Mouse (Mus musculus): ENCODE data around the gene Zfp36l2. TPM values are rescaled to one million over a fixed set of nuclear protein-coding genes. Genes with fewer than 3 reads are reported as not detected.

Gene Zfp36l2
- polyA plus RNA-seq, 1 experiment from 2014 or later: 9.6 TPM

DNA sequence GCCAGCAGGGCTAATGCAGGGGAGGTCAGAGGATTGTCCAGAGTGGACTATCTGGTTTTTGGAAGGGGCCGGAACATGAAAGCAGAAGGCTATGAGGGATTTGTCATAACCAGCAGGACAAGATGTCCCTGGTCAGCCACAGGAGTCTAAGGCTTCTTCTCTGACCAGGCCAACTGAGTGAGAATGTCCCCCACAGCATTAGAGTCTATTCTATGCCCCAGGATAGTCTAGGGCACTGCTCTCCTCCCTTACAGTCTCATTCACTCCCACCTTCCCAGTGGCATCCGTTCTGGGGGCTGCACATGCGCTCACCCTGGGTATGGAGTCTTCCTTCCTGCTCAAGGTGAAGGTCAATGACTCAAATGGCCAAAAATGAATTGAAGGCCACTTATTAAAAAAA is 19.9 kb upstream of the Zfp36l2 start:
- Histone ChIP-seq H3K9ac (ENCODE audit: low read length) (no peak overlapping the region), H3K4me2 (ENCODE audit: low read length) (no peak overlapping the region), H3K4me3 (ENCODE audit: control insufficient read depth in 1 of 2, insufficient read depth in 1 of 2, low read depth in 1 of 2, low read length in 2 of 2) (no peak overlapping the region), H3K9me3 (ENCODE audit: control insufficient read depth, low read length) (no peaks in the 10 kb centered on the region), H3K36me3 (ENCODE audit: control insufficient read depth, insufficient read depth, low read length) (0 out of 2 replicates have a peak, but pooled peaks cover 5% of the 10 kb centered on the region), H3K27me3 (ENCODE audit: control insufficient read depth, insufficient read depth, low read length) (no peaks in the 10 kb centered on the region), H3K27ac (replicated peaks in 1 of 2; ENCODE audit: control insufficient read depth in 1 of 2, insufficient read depth in 1 of 2, low read depth in 2 of 2, low read length in 2 of 2) (no peak overlapping the region), H3K4me1 (ENCODE audit: control insufficient read depth in 2 of 2, insufficient read depth in 2 of 2, low read length in 2 of 2) (peaks cover 9 to 12% of the 10 kb centered on the region in 2 experiments)
- no peak for ATAC-seq (ENCODE audit: insufficient number of reproducible peaks, insufficient read depth, low FRiP score, low read depth)
- WGBS: 94% methylated on average over 3 of the region's 3 CpGs

DNA sequence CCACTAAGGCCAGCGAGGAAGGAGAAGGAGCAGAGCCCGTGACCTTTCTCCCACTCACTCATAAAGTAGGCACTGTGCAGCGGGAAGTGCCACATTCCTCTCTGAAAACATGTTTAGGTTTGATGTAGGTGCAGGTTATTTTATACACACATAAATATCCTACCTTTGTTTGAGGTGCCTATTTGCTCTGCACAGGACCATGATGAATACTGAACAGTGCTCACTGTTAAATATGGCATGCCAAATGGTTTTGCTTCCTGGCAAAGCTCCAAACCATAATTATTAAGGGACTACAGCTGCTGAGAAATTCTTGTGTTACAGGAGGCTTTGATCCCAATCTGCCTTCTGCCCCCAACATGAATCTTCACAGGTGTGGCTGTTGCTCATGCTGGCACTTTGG is 18.5 kb upstream of the Zfp36l2 start:
- 89% methylated on average over 3 of the region's 3 CpGs for WGBS
- H3K4me3 ChIP-seq (ENCODE audit: control insufficient read depth in 1 of 2, insufficient read depth in 1 of 2, low read depth in 1 of 2, low read length in 2 of 2): no peak overlapping the region
- no peak for ATAC-seq (ENCODE audit: insufficient number of reproducible peaks, insufficient read depth, low FRiP score, low read depth)

DNA sequence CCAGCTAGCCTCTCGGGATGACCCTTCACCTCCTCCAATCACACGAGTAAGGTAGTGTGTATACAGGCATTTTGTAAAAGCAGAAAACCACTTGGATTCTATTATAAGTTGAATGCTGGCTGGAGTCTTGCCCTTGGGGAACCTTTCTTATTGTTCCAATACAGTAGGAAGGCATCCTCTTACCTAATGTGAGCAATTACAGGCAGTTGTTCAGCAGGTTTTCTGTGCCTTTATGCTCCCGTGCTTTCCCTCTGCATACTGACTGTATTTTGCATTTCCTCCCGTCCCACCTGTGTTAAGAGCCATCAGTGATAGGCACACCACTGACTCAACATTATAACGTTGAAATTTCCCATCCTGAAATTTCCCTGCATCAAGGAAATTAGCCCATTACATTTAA is 17.2 kb upstream of the Zfp36l2 start:
- Histone ChIP-seq H3K36me3 (ENCODE audit: control insufficient read depth, insufficient read depth, low read length) (0 out of 2 replicates have a peak, but pooled peaks cover 3% of the 10 kb centered on the region), H3K4me3 (ENCODE audit: control insufficient read depth in 1 of 2, insufficient read depth in 1 of 2, low read depth in 1 of 2, low read length in 2 of 2) (no peak overlapping the region), H3K9ac (ENCODE audit: low read length) (no peak overlapping the region), H3K4me1 (ENCODE audit: control insufficient read depth in 2 of 2, insufficient read depth in 2 of 2, low read length in 2 of 2) (peaks cover 9 to 12% of the 10 kb centered on the region in 2 experiments), H3K27me3 (ENCODE audit: control insufficient read depth, insufficient read depth, low read length) (no peaks in the 10 kb centered on the region), H3K9me3 (ENCODE audit: control insufficient read depth, low read length) (no peaks in the 10 kb centered on the region), H3K4me2 (ENCODE audit: low read length) (no peak overlapping the region), H3K27ac (replicated peaks in 1 of 2; ENCODE audit: control insufficient read depth in 1 of 2, insufficient read depth in 1 of 2, low read depth in 2 of 2, low read length in 2 of 2) (no peak overlapping the region)
- no peak for ATAC-seq (ENCODE audit: insufficient number of reproducible peaks, insufficient read depth, low FRiP score, low read depth)
- WGBS: 84% methylated on average over 5 of the region's 5 CpGs

More for the DNA sequence above, 18.5 kb upstream of the Zfp36l2 start:
- Histone ChIP-seq H3K27ac (replicated peaks in 1 of 2; ENCODE audit: control insufficient read depth in 1 of 2, insufficient read depth in 1 of 2, low read depth in 2 of 2, low read length in 2 of 2) (no peak overlapping the region), H3K4me1 (ENCODE audit: control insufficient read depth in 2 of 2, insufficient read depth in 2 of 2, low read length in 2 of 2) (peaks cover 9 to 12% of the 10 kb centered on the region in 2 experiments), H3K27me3 (ENCODE audit: control insufficient read depth, insufficient read depth, low read length) (no peaks in the 10 kb centered on the region), H3K4me2 (ENCODE audit: low read length) (no peak overlapping the region), H3K9me3 (ENCODE audit: control insufficient read depth, low read length) (no peaks in the 10 kb centered on the region), H3K9ac (ENCODE audit: low read length) (no peak overlapping the region), H3K36me3 (ENCODE audit: control insufficient read depth, insufficient read depth, low read length) (0 out of 2 replicates have a peak, but pooled peaks cover 5% of the 10 kb centered on the region)

DNA sequence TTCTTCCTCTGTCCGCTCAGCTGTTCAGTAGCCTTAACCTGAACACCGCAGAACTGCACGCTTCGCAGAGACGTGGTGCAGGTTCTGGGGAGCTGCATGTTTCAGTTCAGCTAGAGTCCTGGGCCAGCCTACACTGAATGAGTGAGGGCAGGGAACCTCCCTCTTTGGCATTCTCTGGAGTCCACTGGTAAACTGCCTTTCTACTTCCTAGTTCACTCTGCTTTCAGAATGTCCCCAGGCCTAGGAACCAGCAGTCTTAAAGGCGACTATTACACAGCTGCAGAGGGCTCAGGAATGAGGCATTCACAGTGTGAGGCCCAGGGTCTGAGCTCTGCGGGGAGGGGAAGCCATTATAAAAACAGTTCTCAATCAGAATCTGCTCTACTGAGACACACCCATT is 15.6 kb upstream of the Zfp36l2 start:
- peak overlapping the region; percentile 30; the same call in 1 of the 2 replicates for H3K9ac ChIP-seq (ENCODE audit: low read length)
- no peaks in the 10 kb centered on the region for H3K9me3 ChIP-seq (ENCODE audit: control insufficient read depth, low read length)
- H3K4me1 ChIP-seq (ENCODE audit: control insufficient read depth in 2 of 2, insufficient read depth in 2 of 2, low read length in 2 of 2): peaks cover 9 to 12% of the 10 kb centered on the region in 2 experiments
- H3K27me3 ChIP-seq (ENCODE audit: control insufficient read depth, insufficient read depth, low read length): no peaks in the 10 kb centered on the region
- H3K27ac ChIP-seq (replicated peaks in 1 of 2; ENCODE audit: control insufficient read depth in 1 of 2, insufficient read depth in 1 of 2, low read depth in 2 of 2, low read length in 2 of 2): peak overlapping the region; percentile 17 to 51; a peak in 3 of 4 replicates
- WGBS: 73% methylated on average over 7 of the region's 7 CpGs
- no peak overlapping the region for H3K4me3 ChIP-seq (ENCODE audit: control insufficient read depth in 1 of 2, insufficient read depth in 1 of 2, low read depth in 1 of 2, low read length in 2 of 2)
- ATAC-seq (ENCODE audit: insufficient number of reproducible peaks, insufficient read depth, low FRiP score, low read depth): no peak
- no peak overlapping the region for H3K4me2 ChIP-seq (ENCODE audit: low read length)
- H3K36me3 ChIP-seq (ENCODE audit: control insufficient read depth, insufficient read depth, low read length): 0 out of 2 replicates have a peak, but pooled peaks cover 3% of the 10 kb centered on the region

DNA sequence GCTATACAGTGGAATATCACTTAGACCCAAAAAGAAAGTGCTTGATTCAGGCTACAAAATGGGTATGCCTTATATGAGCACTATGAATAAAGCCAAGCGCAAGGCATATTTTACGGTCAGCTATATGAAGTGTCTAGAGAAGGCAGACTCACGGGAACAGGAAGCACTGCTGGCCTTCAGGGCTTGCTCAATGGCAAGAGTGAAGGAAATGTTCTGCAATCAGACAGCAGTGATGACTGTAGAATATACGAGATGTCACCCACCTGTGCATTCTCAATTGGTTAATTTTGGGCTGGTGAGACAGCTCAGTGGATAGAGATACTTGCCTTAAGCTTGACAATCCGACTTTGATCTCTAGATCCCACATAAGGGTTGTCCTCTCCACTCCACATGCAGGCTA is 13.4 kb upstream of the Zfp36l2 start:
- Histone ChIP-seq H3K4me2 (ENCODE audit: low read length) (no peak overlapping the region), H3K4me3 (ENCODE audit: control insufficient read depth in 1 of 2, insufficient read depth in 1 of 2, low read depth in 1 of 2, low read length in 2 of 2) (no peak overlapping the region), H3K36me3 (ENCODE audit: control insufficient read depth, insufficient read depth, low read length) (no peaks in the 10 kb centered on the region), H3K9ac (ENCODE audit: low read length) (no peak overlapping the region), H3K27ac (replicated peaks in 1 of 2; ENCODE audit: control insufficient read depth in 1 of 2, insufficient read depth in 1 of 2, low read depth in 2 of 2, low read length in 2 of 2) (no peak overlapping the region), H3K9me3 (ENCODE audit: control insufficient read depth, low read length) (no peaks in the 10 kb centered on the region), H3K4me1 (ENCODE audit: control insufficient read depth in 2 of 2, insufficient read depth in 2 of 2, low read length in 2 of 2) (peaks cover 14 to 19% of the 10 kb centered on the region in 2 experiments), H3K27me3 (ENCODE audit: control insufficient read depth, insufficient read depth, low read length) (no peaks in the 10 kb centered on the region)
- WGBS: 89% methylated on average over 5 of the region's 5 CpGs
- ATAC-seq (ENCODE audit: insufficient number of reproducible peaks, insufficient read depth, low FRiP score, low read depth): no peak

DNA sequence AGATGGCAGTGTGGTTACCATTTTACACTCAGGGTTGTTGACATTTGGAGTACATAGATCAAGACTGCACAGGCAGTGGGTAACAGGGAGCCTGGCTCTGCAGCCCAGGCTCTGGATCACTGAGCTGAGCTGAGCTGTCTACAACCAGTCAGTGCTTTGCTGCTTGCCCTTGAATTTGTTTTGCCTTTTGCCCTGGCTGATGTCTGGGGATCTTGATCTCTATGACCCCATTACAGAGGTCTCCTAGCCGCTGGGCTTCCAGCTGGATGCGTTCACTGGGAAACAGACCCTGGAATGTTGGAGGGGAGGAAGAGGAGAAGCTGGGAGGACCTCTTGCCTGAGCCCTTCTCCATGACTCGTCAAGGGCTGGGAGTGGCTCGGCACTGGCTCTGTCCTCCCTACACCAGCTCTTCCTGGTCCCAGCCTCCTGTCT is 10.2 kb upstream of the Zfp36l2 start:
- no peaks in the 10 kb centered on the region for H3K27me3 ChIP-seq (ENCODE audit: control insufficient read depth, insufficient read depth, low read length)
- no peak overlapping the region for H3K9ac ChIP-seq (ENCODE audit: low read length)
- H3K4me3 ChIP-seq (ENCODE audit: control insufficient read depth in 1 of 2, insufficient read depth in 1 of 2, low read depth in 1 of 2, low read length in 2 of 2): no peak overlapping the region
- peaks cover 13 to 24% of the 10 kb centered on the region in 2 experiments for H3K4me1 ChIP-seq (ENCODE audit: control insufficient read depth in 2 of 2, insufficient read depth in 2 of 2, low read length in 2 of 2)
- no peaks in the 10 kb centered on the region for H3K9me3 ChIP-seq (ENCODE audit: control insufficient read depth, low read length)
- H3K4me2 ChIP-seq (ENCODE audit: low read length): no peak overlapping the region
- H3K27ac ChIP-seq (replicated peaks in 1 of 2; ENCODE audit: control insufficient read depth in 1 of 2, insufficient read depth in 1 of 2, low read depth in 2 of 2, low read length in 2 of 2): peak overlapping the region in 1 of 2 experiments; percentile 19; a peak in 1 of 4 replicates
- H3K36me3 ChIP-seq (ENCODE audit: control insufficient read depth, insufficient read depth, low read length): no peaks in the 10 kb centered on the region
- ATAC-seq (ENCODE audit: insufficient number of reproducible peaks, insufficient read depth, low FRiP score, low read depth): no peak
- 22% methylated on average over 4 of the region's 4 CpGs for WGBS

DNA sequence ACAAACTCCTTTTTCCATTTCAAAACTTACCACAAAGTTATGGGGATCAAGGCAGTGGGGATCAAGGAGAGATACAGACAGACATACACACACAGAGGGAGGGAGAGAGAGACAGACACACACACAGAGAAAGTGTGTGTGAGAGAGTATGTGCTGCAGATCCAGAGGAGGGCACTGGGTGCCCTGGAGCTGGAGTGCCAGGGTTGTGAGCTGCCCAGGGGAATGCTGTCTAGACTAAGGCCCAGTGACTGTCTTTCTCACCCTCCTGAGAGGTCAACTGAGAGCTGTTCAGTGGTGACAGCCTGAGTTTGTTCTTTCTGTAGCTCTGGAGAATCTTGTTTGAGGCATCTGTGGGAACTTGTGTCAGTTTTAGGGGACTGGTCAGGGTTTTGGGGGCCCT is 8.6 kb upstream of the Zfp36l2 start:
- Histone ChIP-seq H3K27me3 (ENCODE audit: control insufficient read depth, insufficient read depth, low read length) (no peaks in the 10 kb centered on the region), H3K4me2 (ENCODE audit: low read length) (no peak overlapping the region), H3K4me3 (ENCODE audit: control insufficient read depth in 1 of 2, insufficient read depth in 1 of 2, low read depth in 1 of 2, low read length in 2 of 2) (no peak overlapping the region), H3K9ac (ENCODE audit: low read length) (no peak overlapping the region), H3K9me3 (ENCODE audit: control insufficient read depth, low read length) (no peaks in the 10 kb centered on the region), H3K27ac (replicated peaks in 1 of 2; ENCODE audit: control insufficient read depth in 1 of 2, insufficient read depth in 1 of 2, low read depth in 2 of 2, low read length in 2 of 2) (no peak overlapping the region), H3K36me3 (ENCODE audit: control insufficient read depth, insufficient read depth, low read length) (peaks cover 3% of the 10 kb centered on the region; the same call in 1 of the 2 replicates), H3K4me1 (ENCODE audit: control insufficient read depth in 2 of 2, insufficient read depth in 2 of 2, low read length in 2 of 2) (peaks cover 22 to 31% of the 10 kb centered on the region in 2 experiments)
- ATAC-seq (ENCODE audit: insufficient number of reproducible peaks, insufficient read depth, low FRiP score, low read depth): no peak

DNA sequence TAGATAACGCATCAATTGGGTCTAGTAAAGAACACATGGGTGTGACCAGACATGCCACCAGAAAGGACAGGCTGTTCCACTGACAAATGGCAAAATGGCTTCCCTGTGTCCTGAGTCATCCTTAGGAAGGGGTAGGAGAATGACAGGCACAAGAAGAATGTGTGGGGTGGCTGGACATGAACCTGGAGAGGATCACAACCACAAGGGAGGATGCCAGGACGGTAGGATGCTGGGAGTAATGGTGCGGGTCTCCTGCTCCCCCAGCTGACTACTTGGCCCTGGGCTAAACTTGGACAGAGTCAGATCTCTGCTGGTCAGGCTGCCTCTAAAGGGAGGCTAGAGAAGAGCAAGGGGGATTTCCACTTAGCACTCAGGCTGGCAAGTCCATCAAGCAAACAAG is 8.1 kb upstream of the Zfp36l2 start:
- peaks cover 22 to 34% of the 10 kb centered on the region in 2 experiments for H3K4me1 ChIP-seq (ENCODE audit: control insufficient read depth in 2 of 2, insufficient read depth in 2 of 2, low read length in 2 of 2)
- no peak overlapping the region for H3K9ac ChIP-seq (ENCODE audit: low read length)
- no peak for ATAC-seq (ENCODE audit: insufficient number of reproducible peaks, insufficient read depth, low FRiP score, low read depth)
- H3K27me3 ChIP-seq (ENCODE audit: control insufficient read depth, insufficient read depth, low read length): no peaks in the 10 kb centered on the region
- WGBS: 84% methylated on average over 3 of the region's 3 CpGs
- no peaks in the 10 kb centered on the region for H3K9me3 ChIP-seq (ENCODE audit: control insufficient read depth, low read length)
- H3K27ac ChIP-seq (replicated peaks in 1 of 2; ENCODE audit: control insufficient read depth in 1 of 2, insufficient read depth in 1 of 2, low read depth in 2 of 2, low read length in 2 of 2): no peak overlapping the region
- peaks cover 6% of the 10 kb centered on the region; the same call in 1 of the 2 replicates for H3K36me3 ChIP-seq (ENCODE audit: control insufficient read depth, insufficient read depth, low read length)
- no peak overlapping the region for H3K4me3 ChIP-seq (ENCODE audit: control insufficient read depth in 1 of 2, insufficient read depth in 1 of 2, low read depth in 1 of 2, low read length in 2 of 2)
- H3K4me2 ChIP-seq (ENCODE audit: low read length): no peak overlapping the region

Data from heart, embryonic 14.5 days (tissue).